8 mouse cellular contexts compared by ENCODE assay signal in the genomic region with DNA sequence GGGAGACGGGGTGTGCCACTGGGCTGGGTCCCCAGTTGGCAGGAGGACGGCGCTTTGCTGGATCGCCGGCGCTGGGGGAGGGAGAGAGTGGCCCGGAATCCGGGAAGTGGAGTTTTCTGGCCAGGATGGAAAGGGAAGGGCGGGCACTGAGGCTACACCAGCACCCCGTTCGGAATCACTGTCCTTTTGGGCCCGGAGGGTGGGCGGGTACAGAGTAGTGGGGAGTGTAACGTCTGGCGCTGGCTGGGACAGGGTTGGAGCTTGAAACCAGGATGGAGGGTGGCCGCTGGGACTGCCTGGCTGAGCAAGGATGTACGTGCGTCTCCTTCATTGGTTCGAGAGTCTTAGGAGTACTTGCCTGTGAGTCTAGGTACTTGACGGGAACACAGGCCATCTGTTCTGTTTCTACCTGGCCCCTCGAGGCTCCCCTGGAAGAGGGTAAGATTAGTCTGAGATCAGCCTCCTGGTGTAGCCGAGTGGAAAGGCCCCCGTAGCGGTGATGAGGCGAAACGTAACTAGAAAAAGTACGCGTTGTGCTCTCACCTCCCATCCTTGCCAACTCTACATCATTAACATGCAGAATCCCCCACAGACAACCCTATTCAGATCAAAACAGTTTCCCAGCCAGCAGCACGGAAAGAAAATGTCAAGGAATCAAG. TPM values are rescaled to one million over a fixed set of nuclear protein-coding genes. Genes with fewer than 3 reads are reported as not detected.
DNase-seq lines count a peak whose midpoint lies in the region; ATAC-seq and TF ChIP-seq lines count a peak whose summit lies in the region.

No protein-coding gene starts in this region.

- H3K27me3 ChIP-seq in hindbrain, embryonic 16.5 days (replicated peaks; ENCODE audit: control insufficient read depth, insufficient read depth, low read length) = no peaks in the 10 kb centered on the region

- H3K9ac ChIP-seq in hindbrain, embryonic 16.5 days (ENCODE audit: low read depth, low read length) = peak overlapping the region; percentile 89

- intact Hi-C loops in gastrocnemius, adult 2 months (cut with DNase I) = loop anchor here (2.0 to 5.0 kb wide), 3 partner anchors 56 to 75 kb away; no protein-coding TSS in a partner anchor
- intact Hi-C loops in left cerebral cortex, postnatal 10 days (cut with DNase I) = loop anchor here (5.0 kb wide), 2 partner anchors 54 to 69 kb away; no protein-coding TSS in a partner anchor

- no peaks in the 10 kb centered on the region for H3K9me3 ChIP-seq in hindbrain, embryonic 16.5 days (ENCODE audit: control insufficient read depth, low read length)

- WGBS in hindbrain, embryonic 16.5 days = under 1% methylated on average over 29 of the region's 29 CpGs

- H3K27ac ChIP-seq in gastrocnemius, adult 2 months = peak overlapping the region; percentile 94
- H3K27ac ChIP-seq in hindbrain, embryonic 16.5 days (ENCODE audit: low read depth, low read length) = peak overlapping the region; percentile 80

- peak overlapping the region; percentile 57 for H3K4me2 ChIP-seq in hindbrain, embryonic 16.5 days (ENCODE audit: low read length)

- H3K36me3 ChIP-seq in hindbrain, embryonic 16.5 days (ENCODE audit: control insufficient read depth, insufficient read depth, low read length) = no peaks in the 10 kb centered on the region

- ATAC-seq in hindbrain, embryonic 16.5 days = peak; percentile 61
- ATAC-seq in megakaryocyte, adult 5-6 weeks (ENCODE audit: poor library complexity, severe bottlenecking) = peak; percentile 15; the same call in 1 of the 2 replicates

- peaks cover 20% of the 10 kb centered on the region for H3K4me1 ChIP-seq in hindbrain, embryonic 16.5 days (ENCODE audit: control insufficient read depth, insufficient read depth, low read depth, low read length)

- peak; percentile 81 for DNase-seq in Muller cell, postnatal 12 days (ENCODE audit: inconsistent ontology term)
- peak; percentile 45 to 50 for DNase-seq in cerebellum, postnatal 36 days
- DNase-seq in gastrocnemius, adult 2 months = peak; percentile 83
- peak; percentile 50 to 75 for DNase-seq in left cerebral cortex, postnatal 10 days (ENCODE audit: extremely low spot score in 1 of 2, low spot score in 2 of 2)
- peak; percentile 63 to 75 for DNase-seq in right cerebral cortex, postnatal 36 days (ENCODE audit: low spot score in 2 of 2)
- peak; percentile 67 to 72 for DNase-seq in urinary bladder, postnatal 4 days (ENCODE audit: low spot score in 2 of 2)

- H3K4me3 ChIP-seq in gastrocnemius, adult 2 months = peak overlapping the region; percentile 92
- H3K4me3 ChIP-seq in hindbrain, embryonic 16.5 days (ENCODE audit: low read length) = peak overlapping the region; percentile 81

- no peak for TF ChIP-seq CTCF in gastrocnemius, adult 2 months (IDR thresholded peaks at IDR 0.05)

RNA-seq across cellular contexts. Expression of gene Ccdc6, which starts 1.1 kb away (rescaled TPM):
- total RNA-seq in gastrocnemius, adult 2 months (2021) = 100 to 1,000 TPM in 1 of 2 experiments, 10 to 100 TPM in 1; 94.2 to 115 TPM
- polyA plus RNA-seq in hindbrain, embryonic 16.5 days (2015; fragmentation: Nextera tagmentation; extraction: Ambion mirVana) = 18.6 and 23.0 TPM in 2 replicates
- 10 to 100 TPM; 56.2 to 62.9 TPM for total RNA-seq in left cerebral cortex, postnatal 10 days (2021)
- 11.9 and 15.7 TPM in 2 replicates for total RNA-seq in megakaryocyte, adult 5-6 weeks (2015)
- total RNA-seq in megakaryocyte, adult 5-6 weeks (2017) = 10.3 and 13.2 TPM in 2 replicates

Comparison
In these comparisons a context has a peak if more than half of its experiments do, and no peak if none do; other contexts are left out.
1. Peak in every context shown above with its lines: DNase-seq, ATAC-seq, H3K4me3 ChIP-seq and H3K27ac ChIP-seq.